Mouse (Mus musculus) adrenal gland, postnatal 14 days (tissue): Measurements from ENCODE around the gene Mmp11. TPM values are rescaled to one million over a fixed set of nuclear protein-coding genes. Genes with fewer than 3 reads are reported as not detected.

Source experiments
- DNase-seq: peaks from one replicate; pipeline ENCODE4 v3.0.0; 2021; ENCODE audit warnings: mixed read lengths
- long read RNA-seq, 2 experiments: library from polyadenylated mRNA; stranded (forward); transcript quantifications; one replicate each; pipeline ENCODE4 v2.0.0; 2021
- total RNA-seq: library from RNA; stranded (reverse); gene quantifications from 2 replicates; pipeline ENCODE4 v1.2.3, GENCODE M21; 2021

Gene Mmp11
- 7.9 and 8.6 TPM in 2 replicates for total RNA-seq
- long read RNA-seq, experiment 1, transcript Mmp11-201 (8 exons, 2,288 nt), result major isoform, 10 of 17 reads
- long read RNA-seq, experiment 1, partial matches to known transcripts, result 1 of 17 reads
- long read RNA-seq, experiment 1, other reads (novel, unspliced or antisense), result 6 of 17 reads
- long read RNA-seq, experiment 2, partial matches to known transcripts, result 0 of 10 reads
- long read RNA-seq, experiment 2, other reads (novel, unspliced or antisense), result 3 of 10 reads

DNA sequence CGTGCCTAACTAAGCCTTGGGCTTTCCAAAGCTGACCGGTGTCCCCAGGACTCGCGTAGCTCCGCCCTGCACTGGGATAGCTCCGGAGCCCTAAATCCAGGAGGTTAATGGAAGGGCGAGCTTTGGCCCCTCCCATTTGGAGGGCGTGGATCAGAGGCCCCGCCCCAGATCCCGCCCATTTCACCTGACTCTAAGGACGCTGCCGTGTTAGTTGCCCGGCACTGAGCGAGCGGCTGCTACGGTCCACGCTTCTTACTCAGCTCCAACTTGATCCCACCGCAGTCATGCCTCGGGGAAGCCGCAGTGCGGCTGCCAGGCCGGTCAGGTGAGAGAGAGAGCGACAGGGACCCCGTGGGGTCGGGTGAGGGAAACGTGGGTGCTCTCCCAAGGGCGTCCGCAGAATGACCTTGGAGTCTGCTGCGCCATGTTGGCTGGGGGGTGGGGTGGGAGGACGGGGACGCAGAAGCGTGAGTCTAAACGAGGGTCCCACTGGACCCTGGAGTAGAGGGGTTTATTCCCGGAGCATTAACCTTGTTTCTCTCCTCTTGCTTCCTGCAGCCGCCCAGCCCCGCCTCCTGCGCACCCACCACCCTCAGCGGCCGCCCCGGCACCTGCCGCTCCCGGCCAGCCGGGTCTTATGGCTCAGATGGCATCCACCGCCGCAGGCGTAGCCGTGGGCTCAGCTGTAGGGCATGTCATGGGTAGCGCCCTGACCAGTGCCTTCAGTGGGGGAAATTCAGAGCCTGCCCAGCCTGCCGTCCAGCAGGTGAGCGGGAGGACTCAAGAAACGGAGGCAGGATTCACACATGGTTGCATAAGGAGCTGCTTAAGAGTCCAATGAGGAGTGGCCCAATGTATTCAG lies at the start of gene Mmp11:
Gene Mmp11, minus strand, starts transcription at position 817 of the 862 bp plus-strand sequence.
- DNase-seq, result peak; percentile 90

GRCm38 (mm10) chr10:75979432-75979831 lies 43.1 kb upstream of the Mmp11 start:
- DNase-seq, result no peak

- DNase-seq, result no peak
These were observed 42.5 kb upstream of the Mmp11 start for GRCm38 (mm10) chr10:75978835-75979157.

GRCm38 (mm10) chr10:75978119-75978834 lies 42.0 kb upstream of the Mmp11 start:
- no peak for DNase-seq

DNA sequence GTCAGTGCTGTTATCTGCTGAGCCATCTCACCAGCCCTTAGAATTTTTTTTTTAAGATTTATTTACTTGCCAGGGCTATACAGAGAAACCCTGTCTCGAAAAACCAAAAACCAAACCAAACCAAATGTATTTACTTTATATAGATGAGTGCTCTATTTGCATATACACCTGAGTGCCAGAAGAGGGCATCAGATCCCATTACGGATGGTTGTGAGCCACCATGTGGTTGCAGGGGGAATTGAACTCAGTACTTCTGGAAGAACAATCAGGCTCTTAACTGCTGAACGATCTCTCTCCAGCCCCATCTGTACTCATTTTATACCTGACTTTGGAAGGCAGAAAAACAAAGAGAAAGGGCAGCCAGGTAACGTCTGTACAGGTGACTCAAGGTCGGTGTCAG lies 38.9 kb upstream of the Mmp11 start:
- DNase-seq, result peak; percentile 44

GRCm38 (mm10) chr10:75973846-75974245 lies 37.5 kb upstream of the Mmp11 start:
- DNase-seq, result no peak

DNA sequence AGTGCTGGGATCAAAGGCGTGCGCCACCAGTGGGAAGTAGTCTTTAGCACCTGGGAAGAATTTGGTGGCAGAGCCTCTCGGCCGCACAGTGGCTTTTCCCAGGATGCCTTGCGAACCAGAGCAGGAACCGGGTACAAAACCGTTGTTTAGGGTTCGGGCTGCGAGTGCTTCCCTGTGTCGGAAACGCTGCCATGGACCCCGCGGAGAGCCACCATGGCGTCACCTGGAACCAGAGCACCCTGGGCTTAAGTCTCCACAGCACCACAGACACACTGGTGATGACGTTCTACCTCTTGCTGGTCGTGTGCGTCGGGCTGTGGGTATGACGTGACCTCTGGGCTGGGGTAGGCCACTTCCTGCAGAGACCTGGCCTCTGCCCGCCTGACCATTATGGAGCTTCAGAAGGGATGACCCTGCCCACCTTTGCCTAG lies 18.1 kb upstream of the Mmp11 start, which contains the start of gene Gm5134:
Gene Gm5134, plus strand, starts transcription at position 134 of the 431 bp plus-strand sequence.
- DNase-seq, result no peak

GRCm38 (mm10) chr10:75951424-75952050 lies 15.2 kb upstream of the Mmp11 start:
- DNase-seq, result peak; percentile 57

DNA sequence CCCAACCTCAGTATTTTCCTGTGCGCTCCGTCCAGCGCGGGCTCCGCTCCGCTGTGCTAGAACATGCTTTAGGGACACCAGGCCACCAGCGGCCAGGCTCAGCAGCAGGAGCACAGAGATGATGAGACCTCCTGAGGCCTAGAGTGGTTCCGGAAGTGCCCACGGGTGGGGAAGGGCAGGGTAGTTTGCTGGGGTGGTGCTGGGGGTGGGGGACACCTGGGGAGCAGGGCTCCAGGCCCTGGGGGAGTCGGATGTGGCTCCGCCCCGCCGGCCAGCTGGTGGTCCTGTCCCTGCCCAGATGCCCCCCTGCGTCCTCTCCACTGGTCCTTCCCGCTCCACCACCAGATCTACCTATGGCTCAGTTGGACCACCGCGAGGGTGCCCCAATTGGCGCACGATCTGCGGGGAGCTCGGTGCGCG lies 14.5 kb upstream of the Mmp11 start:
- peak; percentile 71 for DNase-seq

GRCm38 (mm10) chr10:75949053-75950045 lies 13.1 kb upstream of the Mmp11 start:
- DNase-seq, result no peak

DNA sequence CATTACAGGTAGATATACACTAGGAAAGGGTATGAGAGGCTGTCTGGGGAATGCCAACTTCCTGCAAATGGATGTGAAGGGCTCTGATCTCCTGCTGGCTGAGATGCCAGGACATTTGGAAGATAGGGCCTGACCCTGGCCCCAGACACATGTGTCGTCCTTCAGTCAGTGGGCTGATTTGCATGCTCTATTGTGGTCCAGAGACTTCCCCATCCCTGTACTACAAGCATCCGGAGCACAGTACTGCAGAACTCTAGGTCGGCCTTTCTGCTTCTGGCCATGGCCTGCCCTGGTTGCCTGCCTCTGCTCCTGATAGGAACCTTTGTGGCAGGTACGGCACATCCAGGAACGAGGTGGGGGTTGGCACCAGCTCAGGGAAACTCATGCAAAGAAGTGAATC lies 11.8 kb upstream of the Mmp11 start:
- DNase-seq, result no peak

- no peak for DNase-seq
These were observed 9.6 kb upstream of the Mmp11 start for GRCm38 (mm10) chr10:75945896-75946295.

- no peak for DNase-seq
These were observed 8.9 kb upstream of the Mmp11 start for GRCm38 (mm10) chr10:75945213-75945612.

DNA sequence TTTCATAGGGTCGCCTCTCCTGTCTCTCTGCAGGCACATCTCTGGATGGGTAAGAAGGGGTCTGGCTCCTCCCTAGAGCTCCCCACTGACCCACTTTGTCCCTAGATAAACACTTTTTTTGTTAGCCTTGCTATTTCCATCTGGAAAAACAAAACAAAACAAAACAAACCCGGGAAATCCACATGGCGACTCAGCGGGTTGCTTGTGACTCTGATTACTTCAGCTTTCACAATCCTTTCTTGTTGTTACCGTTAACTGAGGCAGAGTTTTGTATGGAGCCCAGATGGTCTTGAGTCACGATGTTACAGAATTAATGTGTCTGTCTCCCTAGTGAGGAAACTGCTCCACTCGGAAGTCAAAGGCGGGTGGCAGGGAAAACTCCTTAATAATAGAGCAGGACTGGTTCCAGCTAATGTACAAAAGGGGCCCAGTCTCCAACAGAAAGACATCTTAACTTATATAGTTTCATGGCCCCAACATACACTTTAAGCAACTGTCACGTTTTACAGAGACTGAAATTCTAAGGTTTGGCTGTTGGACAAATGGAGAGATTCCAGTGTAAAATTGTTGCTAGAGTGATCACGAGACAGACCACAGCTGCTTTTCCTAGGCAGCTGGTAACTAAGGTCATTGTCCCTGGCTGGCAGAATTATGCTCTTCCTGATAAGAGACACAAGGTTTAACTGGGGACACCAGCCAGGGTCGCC lies 7.9 kb upstream of the Mmp11 start:
- peak; percentile 64 for DNase-seq

GRCm38 (mm10) chr10:75942736-75943477 lies 6.6 kb upstream of the Mmp11 start, which contains the start of gene Vpreb3:
Gene Vpreb3 (plus strand): TSS chr10:75943057.
- DNase-seq, result no peak

- no peak for DNase-seq
These were observed 4.9 kb upstream of the Mmp11 start for GRCm38 (mm10) chr10:75941042-75941824.

DNA sequence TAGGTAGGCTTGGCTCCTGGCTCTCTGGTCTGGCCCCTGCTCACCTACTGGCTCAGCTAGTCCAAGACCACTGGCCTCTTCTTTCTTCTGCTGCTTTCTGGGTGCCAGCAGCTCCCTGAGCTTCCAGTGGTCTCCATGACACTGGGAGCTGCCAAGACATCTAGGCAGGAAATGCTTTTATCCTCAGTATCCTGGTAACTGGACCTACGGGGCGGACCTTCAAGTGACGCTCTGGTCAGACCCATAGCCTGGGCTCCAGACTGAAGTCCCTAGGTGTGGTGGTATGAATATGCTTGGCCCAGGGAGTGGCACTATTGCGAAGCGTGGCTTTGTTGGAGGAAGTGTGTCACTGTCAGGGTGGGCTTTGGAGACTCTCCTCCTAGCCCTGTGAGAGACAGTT lies 4.2 kb upstream of the Mmp11 start, which contains the start of gene Gm867:
Gene Gm867, minus strand, starts transcription at position 153 of the 400 bp plus-strand sequence.
- no peak for DNase-seq

DNA sequence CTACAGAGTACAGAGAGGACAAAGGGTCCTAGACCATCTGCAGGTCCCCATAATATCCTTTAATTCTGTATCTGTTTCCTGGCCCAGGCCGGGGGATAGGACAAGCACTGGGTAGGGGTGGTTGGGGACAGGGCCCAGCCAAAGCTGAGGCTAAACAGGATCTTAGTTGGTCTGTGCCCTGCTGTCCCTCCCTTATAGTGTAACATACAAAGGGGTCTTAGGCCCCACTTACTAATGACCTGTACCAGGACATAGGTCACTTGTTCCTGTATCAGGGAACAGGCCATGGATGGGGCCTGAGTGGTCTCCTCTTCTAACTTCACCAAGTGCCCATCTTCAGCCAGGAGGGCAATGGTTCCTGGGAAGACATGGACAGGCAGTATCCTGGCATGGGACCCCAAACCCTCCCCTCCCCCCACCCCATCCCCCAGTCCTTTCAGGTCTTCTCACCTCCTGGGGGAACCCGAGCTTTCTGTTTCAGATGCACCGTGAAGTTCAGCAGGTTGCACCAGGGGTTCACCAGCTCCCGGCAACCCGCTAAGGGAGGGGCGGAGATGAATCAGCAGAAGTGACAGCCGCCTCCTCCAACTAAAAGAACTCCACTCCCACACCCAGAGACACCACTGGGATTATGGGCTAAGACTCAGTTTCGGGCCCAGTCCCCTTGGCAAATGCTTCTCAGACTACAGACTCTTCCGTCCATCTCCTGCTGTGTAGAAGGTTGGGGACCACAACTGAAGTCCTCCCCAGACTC lies 3.4 kb upstream of the Mmp11 start:
- DNase-seq, result no peak
